Mouse (Mus musculus) adrenal gland (tissue): ENCODE results near the gene Wdsub1.

Source experiments
- intact Hi-C: fragments of 180-260 bp; cut with DNase I; formaldehyde crosslinking; loops from one replicate; pipeline ENCODE4 v1.15.1; 2025

Wdsub1 gene

GRCm38 (mm10) chr2:59808608-59809007, 73.8 kb downstream of the Wdsub1 start:
- intact Hi-C loops: no loop called here

GRCm38 (mm10) chr2:59806038-59806437, 76.4 kb downstream of the Wdsub1 start:
- intact Hi-C loops: no loop called here

GRCm38 (mm10) chr2:59805595-59805994, 76.8 kb downstream of the Wdsub1 start:
- intact Hi-C loops: no loop called here

- intact Hi-C loops: no loop called here
Measured at GRCm38 (mm10) chr2:59802722-59803387, 79.5 kb downstream of the Wdsub1 start.
